Mouse (Mus musculus): ENCODE results near the gene Arid5b. TPM values are rescaled to one million over a fixed set of nuclear protein-coding genes. Genes with fewer than 3 reads are reported as not detected.

Arid5b gene
- polyA plus RNA-seq, 1 experiment from 2014 or later = 44.2 TPM

GRCm38 (mm10) chr10:68057841-68058240 lies 220.7 kb downstream of the Arid5b start:
- Histone ChIP-seq H3K9ac (no peak overlapping the region), H3K27ac (no peak overlapping the region), H3K4me1 (peaks cover 5% of the 10 kb centered on the region; the same call in 1 of the 2 replicates), H3K9me3 (no peaks in the 10 kb centered on the region), H3K27me3 (no peaks in the 10 kb centered on the region), H3K4me2 (replicated peaks) (no peak overlapping the region), H3K4me3 (no peak overlapping the region), H3K36me3 (no peaks in the 10 kb centered on the region)
- 89% methylated on average over 3 of the region's 3 CpGs for whole genome bisulfite sequencing
- no peak for ATAC-seq (ENCODE audit: low FRiP score, low read depth)

- no peaks in the 10 kb centered on the region for H3K9me3 ChIP-seq
- no peak overlapping the region for H3K27ac ChIP-seq
- H3K4me3 ChIP-seq = no peak overlapping the region
- no peak overlapping the region for H3K4me2 ChIP-seq (replicated peaks)
- H3K4me1 ChIP-seq = no peaks in the 10 kb centered on the region
- 82% methylated on average over 6 of the region's 6 CpGs for WGBS
- ATAC-seq (ENCODE audit: low FRiP score, low read depth) = no peak
- no peaks in the 10 kb centered on the region for H3K36me3 ChIP-seq
- H3K27me3 ChIP-seq = no peaks in the 10 kb centered on the region
- no peak overlapping the region for H3K9ac ChIP-seq
Observed at GRCm38 (mm10) chr10:68054706-68055105, 223.8 kb downstream of the Arid5b start.

GRCm38 (mm10) chr10:68054131-68054530 lies 224.4 kb downstream of the Arid5b start:
- Histone ChIP-seq H3K27ac (no peak overlapping the region), H3K9ac (no peak overlapping the region), H3K4me1 (no peaks in the 10 kb centered on the region), H3K4me2 (replicated peaks) (no peak overlapping the region), H3K27me3 (no peaks in the 10 kb centered on the region), H3K36me3 (no peaks in the 10 kb centered on the region), H3K9me3 (no peaks in the 10 kb centered on the region), H3K4me3 (no peak overlapping the region)
- no peak for ATAC-seq (ENCODE audit: low FRiP score, low read depth)
- 80% methylated on average over 5 of the region's 5 CpGs for WGBS

GRCm38 (mm10) chr10:68052307-68052706 lies 226.2 kb downstream of the Arid5b start:
- H3K9me3 ChIP-seq = no peaks in the 10 kb centered on the region
- H3K9ac ChIP-seq = no peak overlapping the region
- no peak overlapping the region for H3K27ac ChIP-seq
- H3K4me2 ChIP-seq (replicated peaks) = no peak overlapping the region
- H3K27me3 ChIP-seq = no peaks in the 10 kb centered on the region
- no peak overlapping the region for H3K4me3 ChIP-seq
- WGBS = 90% methylated on average over 8 of the region's 8 CpGs
- no peak for ATAC-seq (ENCODE audit: low FRiP score, low read depth)
- H3K4me1 ChIP-seq = no peaks in the 10 kb centered on the region
- H3K36me3 ChIP-seq = no peaks in the 10 kb centered on the region

GRCm38 (mm10) chr10:68051316-68051933 lies 227.1 kb downstream of the Arid5b start:
- no peaks in the 10 kb centered on the region for H3K27me3 ChIP-seq
- H3K36me3 ChIP-seq = no peaks in the 10 kb centered on the region
- no peaks in the 10 kb centered on the region for H3K4me1 ChIP-seq
- 88% methylated on average over 14 of the region's 14 CpGs for WGBS
- H3K4me3 ChIP-seq = no peak overlapping the region
- H3K9me3 ChIP-seq = no peaks in the 10 kb centered on the region
- no peak overlapping the region for H3K4me2 ChIP-seq (replicated peaks)
- ATAC-seq (ENCODE audit: low FRiP score, low read depth) = no peak
- H3K9ac ChIP-seq = no peak overlapping the region
- H3K27ac ChIP-seq = no peak overlapping the region

GRCm38 (mm10) chr10:68050882-68051281 lies 227.7 kb downstream of the Arid5b start:
- 90% methylated on average over 13 of the region's 13 CpGs for WGBS
- ATAC-seq (ENCODE audit: low FRiP score, low read depth) = no peak
- Histone ChIP-seq H3K4me1 (no peaks in the 10 kb centered on the region), H3K27ac (no peak overlapping the region), H3K4me3 (no peak overlapping the region), H3K9ac (no peak overlapping the region), H3K36me3 (no peaks in the 10 kb centered on the region), H3K4me2 (replicated peaks) (no peak overlapping the region), H3K27me3 (no peaks in the 10 kb centered on the region), H3K9me3 (no peaks in the 10 kb centered on the region)

GRCm38 (mm10) chr10:68048641-68049305 lies 229.8 kb downstream of the Arid5b start:
- H3K4me1 ChIP-seq = no peaks in the 10 kb centered on the region
- no peak for ATAC-seq (ENCODE audit: low FRiP score, low read depth)
- no peaks in the 10 kb centered on the region for H3K9me3 ChIP-seq
- H3K4me3 ChIP-seq = no peak overlapping the region
- no peaks in the 10 kb centered on the region for H3K27me3 ChIP-seq
- no peaks in the 10 kb centered on the region for H3K36me3 ChIP-seq
- H3K9ac ChIP-seq = no peak overlapping the region
- H3K4me2 ChIP-seq (replicated peaks) = no peak overlapping the region
- 81% methylated on average over 8 of the region's 8 CpGs for WGBS
- no peak overlapping the region for H3K27ac ChIP-seq

- WGBS = 84% methylated on average over 8 of the region's 8 CpGs
- no peaks in the 10 kb centered on the region for H3K9me3 ChIP-seq
- H3K4me1 ChIP-seq = no peaks in the 10 kb centered on the region
- no peak overlapping the region for H3K27ac ChIP-seq
- peaks cover 3% of the 10 kb centered on the region; the same call in 1 of the 2 replicates for H3K36me3 ChIP-seq
- ATAC-seq (ENCODE audit: low FRiP score, low read depth) = no peak
- no peak overlapping the region for H3K4me2 ChIP-seq (replicated peaks)
- H3K9ac ChIP-seq = no peak overlapping the region
- H3K4me3 ChIP-seq = no peak overlapping the region
- no peaks in the 10 kb centered on the region for H3K27me3 ChIP-seq
Observed at GRCm38 (mm10) chr10:68044864-68045263, 233.7 kb downstream of the Arid5b start.

GRCm38 (mm10) chr10:68043973-68044372 lies 234.6 kb downstream of the Arid5b start:
- WGBS = 44% methylated on average over 6 of the region's 6 CpGs
- ATAC-seq (ENCODE audit: low FRiP score, low read depth) = no peak
- Histone ChIP-seq H3K4me3 (no peak overlapping the region), H3K27ac (no peak overlapping the region), H3K36me3 (peaks cover 3% of the 10 kb centered on the region; the same call in 1 of the 2 replicates), H3K27me3 (no peaks in the 10 kb centered on the region), H3K9ac (no peak overlapping the region), H3K4me2 (replicated peaks) (no peak overlapping the region), H3K9me3 (no peaks in the 10 kb centered on the region), H3K4me1 (no peaks in the 10 kb centered on the region)

Measured in limb, embryonic 13.5 days (tissue).